In the genomic region with DNA sequence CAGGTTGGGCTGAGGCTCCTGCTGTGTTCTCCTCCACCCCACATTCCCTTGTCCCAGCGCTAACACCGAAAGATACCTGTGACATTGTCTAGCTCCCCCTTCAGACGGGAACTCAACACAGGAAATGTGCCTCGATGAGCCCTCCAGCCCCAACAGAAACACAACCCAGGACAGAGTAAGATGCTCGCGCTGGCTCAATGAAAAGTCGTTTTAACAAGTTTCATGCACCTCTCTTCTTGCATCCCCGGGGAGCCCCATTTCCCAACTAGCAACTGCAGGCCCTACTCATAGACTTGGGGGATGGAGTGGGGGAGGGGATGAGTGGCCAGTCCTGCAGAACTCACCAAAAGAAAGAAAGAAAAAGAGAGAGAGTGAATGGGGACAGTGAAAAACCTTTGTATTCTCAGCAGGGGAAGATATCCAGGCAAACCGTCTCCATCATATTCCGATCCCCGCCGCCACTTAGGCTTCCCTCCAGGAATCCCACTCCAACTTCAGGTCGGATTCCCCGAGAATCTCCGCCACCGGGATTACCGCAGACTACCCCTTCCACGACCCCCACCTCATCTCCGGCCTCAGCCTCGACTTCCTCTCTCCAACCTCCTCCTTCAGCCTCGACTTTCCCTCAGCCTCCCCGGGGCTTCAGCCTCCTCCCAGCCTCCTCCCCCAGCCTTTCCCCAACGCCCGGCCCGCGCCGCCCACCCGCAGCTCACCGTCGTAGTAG, we compare ENCODE assay signal across 7 mouse cellular contexts. TPM values are rescaled to one million over a fixed set of nuclear protein-coding genes. Genes with fewer than 3 reads are reported as not detected.
A peak's percentile ranks its signal among the peaks of the same experiment; 100 is the strongest.
DNase-seq lines count a peak whose midpoint lies in the region; ATAC-seq and TF ChIP-seq lines count a peak whose summit lies in the region.

No protein-coding gene starts in this region.

- H3K4me2 ChIP-seq in heart, embryonic 15.5 days, result peak overlapping the region; percentile 85
- H3K4me2 ChIP-seq in limb, embryonic 12.5 days, result peak overlapping the region; percentile 74
- H3K4me2 ChIP-seq in midbrain, postnatal 0 days (ENCODE audit: low read depth, low read length, poor library complexity, severe bottlenecking), result peak overlapping the region; percentile 75

- whole genome bisulfite sequencing in heart, embryonic 15.5 days, result 0% methylated on average over 30 of the region's 30 CpGs
- under 1% methylated on average over 30 of the region's 30 CpGs for WGBS in limb, embryonic 12.5 days
- WGBS in midbrain, postnatal 0 days, result under 1% methylated on average over 30 of the region's 30 CpGs

- H3K27ac ChIP-seq in ES-E14 (ENCODE audit: insufficient read depth, low read depth, low read length, poor library complexity, severe bottlenecking), result peak overlapping the region; percentile 59
- peak overlapping the region; percentile 85 for H3K27ac ChIP-seq in heart, embryonic 15.5 days
- H3K27ac ChIP-seq in limb, embryonic 12.5 days, result peak overlapping the region; percentile 87
- peak overlapping the region; percentile 62 for H3K27ac ChIP-seq in midbrain, postnatal 0 days (ENCODE audit: low read depth, low read length)

- TF ChIP-seq CTCF in midbrain, postnatal 0 days (IDR thresholded peaks at IDR 0.05), result peak; percentile 41; the same call in 1 of the 2 replicates

- peak; percentile 51 for DNase-seq in CD4-positive helper T cell, adult 2 months (ENCODE audit: low read depth, low spot score)
- peak; percentile 75 for DNase-seq in ES-E14 (ENCODE audit: low read depth, low spot score)
- DNase-seq in cerebellum, postnatal 14 days, result peak; percentile 40 to 49
- DNase-seq in midbrain, postnatal 0 days (ENCODE audit: low spot score), result no peak
- DNase-seq in thymus, postnatal 25 days, result peak; percentile 62

- in situ Hi-C loops in ES-E14 (cut with MboI; ENCODE audit: low sequenced_read_pairs in 2 of 2, unreplicated experiment in 2 of 2), result no loop called here

- no peaks in the 10 kb centered on the region for H3K9me3 ChIP-seq in ES-E14 (ENCODE audit: control insufficient read depth, insufficient read depth, low read depth, low read length)
- H3K9me3 ChIP-seq in heart, embryonic 15.5 days (replicated peaks), result no peaks in the 10 kb centered on the region
- H3K9me3 ChIP-seq in limb, embryonic 12.5 days, result no peaks in the 10 kb centered on the region
- H3K9me3 ChIP-seq in midbrain, postnatal 0 days (ENCODE audit: low read length), result no peaks in the 10 kb centered on the region

- no peak for ATAC-seq in heart, embryonic 15.5 days (replicated peaks; ENCODE audit: insufficient number of reproducible peaks, insufficient read depth, low FRiP score, low read depth)
- ATAC-seq in limb, embryonic 12.5 days (ENCODE audit: insufficient number of reproducible peaks, insufficient read depth, low FRiP score, low TSS enrichment, low read depth), result no peak; the same call in 1 of the 2 replicates
- ATAC-seq in midbrain, postnatal 0 days (ENCODE audit: low FRiP score), result no peak

- H3K4me3 ChIP-seq in ES-E14 (ENCODE audit: insufficient read depth in 1 of 2, low read depth in 1 of 2, low read length in 2 of 2, poor library complexity in 1 of 2, severe bottlenecking in 1 of 2), result peak overlapping the region; percentile 75 to 94
- peak overlapping the region; percentile 93 for H3K4me3 ChIP-seq in heart, embryonic 15.5 days
- peak overlapping the region; percentile 76 for H3K4me3 ChIP-seq in limb, embryonic 12.5 days (replicated peaks)
- peak overlapping the region; percentile 73 for H3K4me3 ChIP-seq in midbrain, postnatal 0 days (ENCODE audit: low read depth, low read length)

- peaks cover 4% of the 10 kb centered on the region in 2 experiments; a peak in 2 of 4 replicates for H3K4me1 ChIP-seq in ES-E14 (ENCODE audit: control insufficient read depth in 2 of 2, insufficient read depth in 2 of 2, low read length in 2 of 2, poor library complexity in 1 of 2)
- H3K4me1 ChIP-seq in heart, embryonic 15.5 days (replicated peaks), result peaks cover 17% of the 10 kb centered on the region
- peaks cover 17% of the 10 kb centered on the region for H3K4me1 ChIP-seq in limb, embryonic 12.5 days (replicated peaks)
- peaks cover 6% of the 10 kb centered on the region for H3K4me1 ChIP-seq in midbrain, postnatal 0 days (ENCODE audit: insufficient read depth, low read length)

- H3K27me3 ChIP-seq in heart, embryonic 15.5 days, result no peaks in the 10 kb centered on the region
- H3K27me3 ChIP-seq in limb, embryonic 12.5 days, result no peaks in the 10 kb centered on the region
- no peaks in the 10 kb centered on the region for H3K27me3 ChIP-seq in midbrain, postnatal 0 days (ENCODE audit: insufficient read depth, low read length)

- H3K36me3 ChIP-seq in ES-E14 (ENCODE audit: control insufficient read depth, insufficient read depth, low read length, poor library complexity, severe bottlenecking), result peaks cover 10% of the 10 kb centered on the region; the same call in 1 of the 2 replicates
- peaks cover 7% of the 10 kb centered on the region; the same call in 1 of the 2 replicates for H3K36me3 ChIP-seq in heart, embryonic 15.5 days
- peaks cover 30% of the 10 kb centered on the region for H3K36me3 ChIP-seq in limb, embryonic 12.5 days
- H3K36me3 ChIP-seq in midbrain, postnatal 0 days (ENCODE audit: insufficient read depth, low read length), result no peaks in the 10 kb centered on the region

- H3K9ac ChIP-seq in ES-E14 (ENCODE audit: insufficient read depth, low read depth, low read length, poor library complexity, severe bottlenecking), result peak overlapping the region; percentile 80
- H3K9ac ChIP-seq in heart, embryonic 15.5 days, result peak overlapping the region; percentile 89
- peak overlapping the region; percentile 89 for H3K9ac ChIP-seq in limb, embryonic 12.5 days (replicated peaks)
- peak overlapping the region; percentile 70 for H3K9ac ChIP-seq in midbrain, postnatal 0 days (replicated peaks; ENCODE audit: low read length, poor library complexity, severe bottlenecking)

TF ChIP-seq in ES-E14, 5 proteins besides CTCF, POLR2A, EP300 and RAD21:
- TF ChIP-seq HCFC1 (IDR thresholded peaks at IDR 0.05; ENCODE audit: borderline replicate concordance, insufficient read depth, low read length) (no peak), ZNF384 (IDR thresholded peaks at IDR 0.05; ENCODE audit: low read depth, low read length) (0 out of 2 replicates have a peak, but pooled peaks have one; percentile 6), CHD2 (IDR thresholded peaks at IDR 0.05; ENCODE audit: low read depth, low read length) (peak; percentile 59; the same call in 1 of the 2 replicates), MAFK (IDR thresholded peaks at IDR 0.05; ENCODE audit: insufficient read depth, low read depth, low read length) (no peak)

RNA-seq across cellular contexts. Expression of a gene that starts 0.5 kb away (rescaled TPM):
- 96.0 and 102 TPM in 2 replicates for total RNA-seq in ES-E14 (2012; rRNA removed)
- polyA plus RNA-seq in heart, embryonic 15.5 days (2015; fragmentation: Nextera tagmentation; extraction: Ambion mirVana), result 99.9 and 134 TPM in 2 replicates
- polyA plus RNA-seq in limb, embryonic 12.5 days (2016; fragmentation: Nextera tagmentation; extraction: Ambion mirVana), result 278 and 292 TPM in 2 replicates
- 28.3 and 31.2 TPM in 2 replicates for total RNA-seq in midbrain, postnatal 0 days (2014; rRNA removed)
- 48.4 and 48.9 TPM in 2 replicates for polyA plus RNA-seq in midbrain, postnatal 0 days (2015; fragmentation: Nextera tagmentation; extraction: Ambion mirVana)

RNA-seq across cellular contexts. Expression of a gene that starts 28.6 kb away (rescaled TPM):
- 175 and 233 TPM in 2 replicates for total RNA-seq in ES-E14 (2012; rRNA removed)
- polyA plus RNA-seq in heart, embryonic 15.5 days (2015; fragmentation: Nextera tagmentation; extraction: Ambion mirVana), result 283 and 352 TPM in 2 replicates
- polyA plus RNA-seq in limb, embryonic 12.5 days (2016; fragmentation: Nextera tagmentation; extraction: Ambion mirVana), result 1,451 and 1,538 TPM in 2 replicates
- 1,529 and 1,586 TPM in 2 replicates for total RNA-seq in midbrain, postnatal 0 days (2014; rRNA removed)
- 1,678 and 1,776 TPM in 2 replicates for polyA plus RNA-seq in midbrain, postnatal 0 days (2015; fragmentation: Nextera tagmentation; extraction: Ambion mirVana)

RNA-seq across cellular contexts. Expression of a gene that starts 31.4 kb away (rescaled TPM):
- 19.1 and 36.6 TPM in 2 replicates for total RNA-seq in ES-E14 (2012; rRNA removed)
- polyA plus RNA-seq in heart, embryonic 15.5 days (2015; fragmentation: Nextera tagmentation; extraction: Ambion mirVana), result 6.8 and 62.1 TPM in 2 replicates
- 12.4 and 17.0 TPM in 2 replicates for polyA plus RNA-seq in limb, embryonic 12.5 days (2016; fragmentation: Nextera tagmentation; extraction: Ambion mirVana)
- total RNA-seq in midbrain, postnatal 0 days (2014; rRNA removed), result 17.5 and 20.4 TPM in 2 replicates
- 17.5 and 20.7 TPM in 2 replicates for polyA plus RNA-seq in midbrain, postnatal 0 days (2015; fragmentation: Nextera tagmentation; extraction: Ambion mirVana)

RNA-seq across cellular contexts. Expression of a gene that starts 36.3 kb away (rescaled TPM):
- total RNA-seq in ES-E14 (2012; rRNA removed), result not detected in 2 replicates
- 4.4 and 5.0 TPM in 2 replicates for polyA plus RNA-seq in heart, embryonic 15.5 days (2015; fragmentation: Nextera tagmentation; extraction: Ambion mirVana)
- 3.4 and 4.1 TPM in 2 replicates for polyA plus RNA-seq in limb, embryonic 12.5 days (2016; fragmentation: Nextera tagmentation; extraction: Ambion mirVana)
- not detected in 2 replicates for total RNA-seq in midbrain, postnatal 0 days (2014; rRNA removed)
- not detected in 2 replicates for polyA plus RNA-seq in midbrain, postnatal 0 days (2015; fragmentation: Nextera tagmentation; extraction: Ambion mirVana)

RNA-seq across cellular contexts. Expression of a gene that starts 51.0 kb away (rescaled TPM):
- total RNA-seq in ES-E14 (2012; rRNA removed), result not detected in 2 replicates
- 0.27 TPM in 1 of 2 replicates, not detected in the other for polyA plus RNA-seq in heart, embryonic 15.5 days (2015; fragmentation: Nextera tagmentation; extraction: Ambion mirVana)
- not detected in 2 replicates for polyA plus RNA-seq in limb, embryonic 12.5 days (2016; fragmentation: Nextera tagmentation; extraction: Ambion mirVana)
- 2.2 TPM in 1 of 2 replicates, not detected in the other for total RNA-seq in midbrain, postnatal 0 days (2014; rRNA removed)
- polyA plus RNA-seq in midbrain, postnatal 0 days (2015; fragmentation: Nextera tagmentation; extraction: Ambion mirVana), result 4.3 and 5.4 TPM in 2 replicates
